Mouse (Mus musculus) lung, embryonic 14.5 days (tissue): ENCODE data around the gene Pygo2. TPM values are rescaled to one million over a fixed set of nuclear protein-coding genes. Genes with fewer than 3 reads are reported as not detected.

Experiments used
- ATAC-seq: fragments of 200-750 bp; cut with Nextera tagmentation; 2 replicates; pipeline ENCODE4 v1.8.0; 2017; ENCODE audit warnings: mild to moderate bottlenecking, moderate TSS enrichment, moderate library complexity; ENCODE audit not compliant: insufficient read depth
- DNase-seq: peaks from one replicate; pipeline ENCODE4 v3.0.0-alpha.2; 2015
- H3K27ac ChIP-seq: fragments of 300-500 bp; sonication (generic); 2 replicates; pipeline ENCODE4 v1.5.1; 2014; ENCODE audit warnings: low read depth, mild to moderate bottlenecking, moderate library complexity
- H3K27me3 ChIP-seq: fragments of 300-500 bp; sonication (generic); 2 replicates; pipeline ENCODE4 v1.6.1; 2014; ENCODE audit warnings: low read length, control low read depth; ENCODE audit not compliant: insufficient read depth
- H3K36me3 ChIP-seq: fragments of 300-500 bp; sonication (generic); 2 replicates; pipeline ENCODE4 v1.6.1; 2014; ENCODE audit warnings: control low read depth; ENCODE audit not compliant: insufficient read depth
- H3K4me1 ChIP-seq: fragments of 300-500 bp; sonication (generic); 2 replicates; pipeline ENCODE4 v1.6.1; 2014; ENCODE audit warnings: antibody characterized with exemption, control low read depth; ENCODE audit not compliant: insufficient read depth
- H3K4me2 ChIP-seq: fragments of 300-500 bp; sonication (generic); 2 replicates; pipeline ENCODE4 v1.6.1; 2014; ENCODE audit warnings: mild to moderate bottlenecking
- H3K4me3 ChIP-seq: fragments of 300-500 bp; sonication (generic); 2 replicates; pipeline ENCODE4 v1.5.1; 2014; ENCODE audit warnings: low read depth, low read length
- H3K9ac ChIP-seq: fragments of 300-500 bp; sonication (generic); 2 replicates; pipeline ENCODE4 v1.6.1; 2014
- H3K9me3 ChIP-seq: fragments of 300-500 bp; sonication (generic); 2 replicates; pipeline ENCODE4 v1.6.1; 2016; ENCODE audit warnings: low read depth, low read length, control low read depth
- CTCF ChIP-seq: IDR thresholded peaks from 2 replicates; pipeline ENCODE4 v1.5.1; 2016; ENCODE audit warnings: antibody characterized with exemption, low read depth
- WGBS: fragments of 180-500 bp; shearing (Covaris S2); extraction: QIAGEN DNeasy Blood & Tissue Kit; methylation state at CpG from one replicate; pipeline ENCODE4 v1.1.7; 2014; 5-methylcytosine and 5-hydroxymethylcytosine counted together
- polyA plus RNA-seq: library from polyadenylated mRNA; unstranded; fragments of >200 nt; fragmentation: Nextera tagmentation; extraction: Ambion mirVana; gene quantifications from 2 replicates; pipeline ENCODE4 v1.2.1, GENCODE M21; 2014

Pygo2 gene
- polyA plus RNA-seq, 1 experiment from 2014 or later = 54.0 TPM

GRCm38 (mm10) chr3:89458372-89458964 lies 28.5 kb downstream of the Pygo2 start:
- H3K4me1 ChIP-seq = no peaks in the 10 kb centered on the region
- 27% methylated on average over 13 of the region's 13 CpGs for WGBS
- H3K27me3 ChIP-seq = no peaks in the 10 kb centered on the region
- DNase-seq (no peak), ATAC-seq (peak; percentile 59)
- no peak for TF ChIP-seq CTCF
- peak overlapping the region; percentile 57 for H3K4me3 ChIP-seq
- H3K4me2 ChIP-seq = peak overlapping the region; percentile 83
- no peaks in the 10 kb centered on the region for H3K9me3 ChIP-seq
- H3K9ac ChIP-seq = no peak overlapping the region; the same call in 1 of the 2 replicates
- H3K36me3 ChIP-seq = no peaks in the 10 kb centered on the region
- H3K27ac ChIP-seq = peak overlapping the region; percentile 79

DNA sequence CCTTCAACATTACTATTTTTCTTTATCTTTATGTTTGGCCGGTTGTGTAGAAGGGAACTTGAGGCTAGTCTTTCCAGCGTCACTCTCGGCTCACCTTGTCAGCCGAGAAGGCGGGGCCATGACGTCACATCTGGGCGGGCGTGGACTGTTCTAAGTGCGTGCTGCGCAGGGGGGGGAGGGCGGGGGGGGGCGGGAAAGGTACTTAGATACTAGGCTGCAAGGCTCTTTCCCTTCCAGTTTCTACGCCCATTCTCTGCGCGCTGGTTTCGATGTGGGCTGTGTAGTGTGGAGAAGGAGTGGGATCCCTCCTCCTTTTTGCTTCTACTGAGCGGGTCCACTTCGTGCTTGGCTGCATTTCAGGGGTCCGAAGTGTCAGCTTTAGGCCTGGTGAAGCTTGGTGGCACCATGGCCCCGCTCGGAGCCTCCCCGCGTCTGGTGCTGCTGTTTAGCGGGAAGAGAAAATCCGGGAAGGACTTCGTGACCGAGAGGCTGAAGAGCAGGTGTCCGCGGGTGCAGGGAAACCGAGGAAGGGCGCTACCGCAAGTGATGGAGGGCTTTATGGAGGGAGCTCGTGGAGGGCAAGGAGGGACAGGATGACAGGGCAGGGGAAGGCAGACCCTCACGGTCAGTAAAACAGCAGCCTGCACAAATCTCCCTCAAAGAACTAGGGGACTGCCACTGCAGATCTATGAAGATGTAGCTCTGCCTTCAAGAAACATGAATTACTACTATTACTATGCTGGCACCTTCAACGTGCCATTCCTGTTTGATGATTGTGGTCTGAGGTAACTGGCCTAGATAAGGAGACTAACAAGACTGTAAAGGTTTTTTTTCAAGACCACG lies 29.2 kb downstream of the Pygo2 start:
- peak overlapping the region; percentile 57 for H3K4me3 ChIP-seq
- no peaks in the 10 kb centered on the region for H3K9me3 ChIP-seq
- H3K36me3 ChIP-seq = no peaks in the 10 kb centered on the region
- H3K27me3 ChIP-seq = no peaks in the 10 kb centered on the region
- H3K4me2 ChIP-seq = peak overlapping the region; percentile 83
- H3K27ac ChIP-seq = peak overlapping the region; percentile 79
- TF ChIP-seq CTCF = no peak
- 1% methylated on average over 35 of the region's 36 CpGs for WGBS
- DNase-seq (peak; percentile 96), ATAC-seq (peak; percentile 91)
- H3K9ac ChIP-seq = peak overlapping the region; percentile 66
- H3K4me1 ChIP-seq = no peaks in the 10 kb centered on the region

DNA sequence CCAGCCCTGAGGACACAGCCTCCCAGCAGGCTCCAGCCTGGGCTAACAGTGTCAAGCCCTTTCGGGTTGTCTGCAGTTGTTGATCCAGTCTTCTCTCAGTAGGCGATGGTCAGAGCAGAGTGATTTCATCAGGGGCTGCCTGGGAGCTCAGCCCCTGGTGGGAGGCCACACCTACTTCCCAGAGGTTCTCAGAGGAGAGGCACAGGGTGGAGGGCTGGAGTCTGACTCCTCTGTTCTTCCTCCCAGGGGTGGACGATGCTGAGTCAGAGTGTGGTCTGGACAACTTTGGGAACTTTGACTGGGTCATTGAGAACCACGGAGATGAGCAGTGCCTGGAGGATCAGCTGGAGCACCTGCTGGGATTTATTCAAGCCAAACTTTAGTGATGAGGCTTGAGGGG lies 38.3 kb downstream of the Pygo2 start:
- DNase-seq (no peak), ATAC-seq (no peak)
- no peak for TF ChIP-seq CTCF
- H3K9ac ChIP-seq = no peak overlapping the region
- H3K9me3 ChIP-seq = no peaks in the 10 kb centered on the region
- H3K4me2 ChIP-seq = no peak overlapping the region
- H3K4me3 ChIP-seq = no peak overlapping the region
- no peaks in the 10 kb centered on the region for H3K27me3 ChIP-seq
- WGBS = 53% methylated on average over 4 of the region's 4 CpGs
- H3K27ac ChIP-seq = no peak overlapping the region
- H3K36me3 ChIP-seq = peaks cover 13% of the 10 kb centered on the region; the same call in 1 of the 2 replicates
- H3K4me1 ChIP-seq = no peaks in the 10 kb centered on the region

DNA sequence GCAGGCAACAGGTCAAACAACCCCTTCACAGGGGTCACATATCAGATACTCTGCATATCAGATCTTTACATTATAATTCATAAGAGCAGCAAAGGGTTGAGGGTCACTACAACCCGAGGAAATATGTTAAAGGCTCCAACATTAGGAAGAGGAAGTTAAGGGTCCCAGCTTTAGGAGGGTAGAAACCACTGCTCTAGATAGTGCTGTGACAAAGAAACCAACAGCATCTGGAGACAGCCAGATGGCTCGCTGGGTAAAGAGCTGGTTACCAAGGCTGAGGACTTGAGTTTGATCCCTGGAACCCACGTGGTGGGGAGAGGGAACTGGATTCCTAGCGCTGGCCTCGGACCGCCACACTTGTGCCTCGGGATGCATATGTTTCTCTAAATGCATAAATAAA lies 42.3 kb downstream of the Pygo2 start:
- no peak overlapping the region for H3K4me3 ChIP-seq
- no peak for ATAC-seq
- H3K27ac ChIP-seq = no peak overlapping the region
- H3K4me1 ChIP-seq = no peaks in the 10 kb centered on the region
- H3K9me3 ChIP-seq = no peaks in the 10 kb centered on the region
- H3K36me3 ChIP-seq = peaks cover 13% of the 10 kb centered on the region; the same call in 1 of the 2 replicates
- no peak overlapping the region for H3K4me2 ChIP-seq
- H3K9ac ChIP-seq = no peak overlapping the region
- H3K27me3 ChIP-seq = no peaks in the 10 kb centered on the region
- no peak for DNase-seq
- WGBS = 64% methylated on average over 7 of the region's 7 CpGs
- TF ChIP-seq CTCF = no peak

- no peak overlapping the region for H3K27ac ChIP-seq
- DNase-seq (no peak), ATAC-seq (no peak)
- no peaks in the 10 kb centered on the region for H3K27me3 ChIP-seq
- no peaks in the 10 kb centered on the region for H3K4me1 ChIP-seq
- H3K4me2 ChIP-seq = no peak overlapping the region
- WGBS = 69% methylated on average over 6 of the region's 6 CpGs
- H3K9ac ChIP-seq = no peak overlapping the region
- H3K36me3 ChIP-seq = peaks cover 9% of the 10 kb centered on the region; the same call in 1 of the 2 replicates
- no peaks in the 10 kb centered on the region for H3K9me3 ChIP-seq
- no peak overlapping the region for H3K4me3 ChIP-seq
- no peak for TF ChIP-seq CTCF
Observed at GRCm38 (mm10) chr3:89473838-89474237, 43.8 kb downstream of the Pygo2 start.

GRCm38 (mm10) chr3:89479055-89479454 lies 49.0 kb downstream of the Pygo2 start:
- Histone ChIP-seq H3K9me3 (no peaks in the 10 kb centered on the region), H3K36me3 (no peaks in the 10 kb centered on the region), H3K27me3 (no peaks in the 10 kb centered on the region), H3K4me3 (no peak overlapping the region), H3K4me2 (no peak overlapping the region), H3K27ac (no peak overlapping the region), H3K9ac (no peak overlapping the region), H3K4me1 (no peaks in the 10 kb centered on the region)
- WGBS = 70% methylated on average over 6 of the region's 6 CpGs
- DNase-seq = no peak
- ATAC-seq = no peak
- TF ChIP-seq CTCF = no peak

DNA sequence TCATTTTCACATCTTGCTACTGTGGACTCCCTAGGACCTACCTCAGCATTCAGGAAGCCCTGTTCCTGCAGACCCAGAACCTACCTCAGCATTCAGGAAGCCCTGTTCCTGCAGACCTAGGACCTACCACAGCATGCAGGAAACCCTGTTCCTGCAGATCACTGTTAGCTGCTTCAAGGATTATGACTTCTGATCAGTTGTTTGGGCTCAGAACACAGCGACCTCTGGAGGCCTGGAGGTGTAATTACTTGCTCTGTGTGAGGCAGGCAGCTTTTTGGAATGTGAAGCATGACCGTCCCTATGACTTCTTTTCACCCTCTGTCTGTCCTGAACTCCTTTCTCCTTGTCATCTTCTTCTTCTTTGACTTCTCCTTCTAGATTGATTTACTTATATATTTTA lies 51.5 kb downstream of the Pygo2 start:
- Histone ChIP-seq H3K9ac (no peak overlapping the region), H3K4me2 (no peak overlapping the region), H3K9me3 (no peaks in the 10 kb centered on the region), H3K27ac (no peak overlapping the region), H3K27me3 (no peaks in the 10 kb centered on the region), H3K4me3 (no peak overlapping the region), H3K36me3 (no peaks in the 10 kb centered on the region), H3K4me1 (0 out of 2 replicates have a peak, but pooled peaks cover 3% of the 10 kb centered on the region)
- no peak for ATAC-seq
- 37% methylated on average over 2 of the region's 2 CpGs for WGBS
- TF ChIP-seq CTCF = peak; percentile 65
- DNase-seq = peak; percentile 51
